Mouse (Mus musculus) embryonic facial prominence, embryonic 15.5 days (tissue): ENCODE measurements around the gene Sypl. TPM values are rescaled to one million over a fixed set of nuclear protein-coding genes. Genes with fewer than 3 reads are reported as not detected.
A peak's percentile ranks its signal among the peaks of the same experiment; 100 is the strongest.

Experiments
- ATAC-seq: fragments of 200-750 bp; cut with Nextera tagmentation; 2 replicates; pipeline ENCODE4 v1.8.0; 2017; ENCODE audit warnings: low read depth, moderate TSS enrichment; ENCODE audit not compliant: insufficient number of reproducible peaks, low FRiP score, low TSS enrichment
- H3K27ac ChIP-seq: fragments of 300-500 bp; sonication (generic); replicated peaks from 2 replicates; pipeline ENCODE4 v1.5.1; 2015; ENCODE audit warnings: mild to moderate bottlenecking, inconsistent platforms
- H3K27me3 ChIP-seq: fragments of 300-500 bp; sonication (generic); 2 replicates; pipeline ENCODE4 v1.6.1; 2015; ENCODE audit warnings: inconsistent platforms
- H3K36me3 ChIP-seq: fragments of 300-500 bp; sonication (generic); 2 replicates; pipeline ENCODE4 v1.6.1; 2015; ENCODE audit warnings: mild to moderate bottlenecking, inconsistent platforms
- H3K4me1 ChIP-seq: fragments of 300-500 bp; sonication (generic); 2 replicates; pipeline ENCODE4 v1.6.1; 2015; ENCODE audit warnings: inconsistent platforms
- H3K4me2 ChIP-seq: fragments of 300-500 bp; sonication (generic); replicated peaks from 2 replicates; pipeline ENCODE4 v1.6.1; 2015; ENCODE audit warnings: mild to moderate bottlenecking, inconsistent platforms
- H3K4me3 ChIP-seq: fragments of 300-500 bp; sonication (generic); replicated peaks from 2 replicates; pipeline ENCODE4 v1.5.1; 2015; ENCODE audit warnings: mild to moderate bottlenecking, inconsistent platforms
- H3K9ac ChIP-seq: fragments of 300-500 bp; sonication (generic); 2 replicates; pipeline ENCODE4 v1.6.1; 2015; ENCODE audit warnings: inconsistent platforms
- H3K9me3 ChIP-seq: fragments of 300-500 bp; sonication (generic); replicated peaks from 2 replicates; pipeline ENCODE4 v1.6.1; 2016; ENCODE audit warnings: inconsistent platforms
- WGBS: fragments of 180-500 bp; shearing (Covaris S2); methylation state at CpG from one replicate; pipeline ENCODE4 v1.1.7; 2015; 5-methylcytosine and 5-hydroxymethylcytosine counted together
- polyA plus RNA-seq: library from polyadenylated mRNA; unstranded; fragments of >200 nt; fragmentation: Nextera tagmentation; extraction: Ambion mirVana; gene quantifications from 2 replicates; pipeline ENCODE4 v1.2.1, GENCODE M21; 2015

The Sypl gene
- polyA plus RNA-seq = 103 and 106 TPM in 2 replicates

DNA sequence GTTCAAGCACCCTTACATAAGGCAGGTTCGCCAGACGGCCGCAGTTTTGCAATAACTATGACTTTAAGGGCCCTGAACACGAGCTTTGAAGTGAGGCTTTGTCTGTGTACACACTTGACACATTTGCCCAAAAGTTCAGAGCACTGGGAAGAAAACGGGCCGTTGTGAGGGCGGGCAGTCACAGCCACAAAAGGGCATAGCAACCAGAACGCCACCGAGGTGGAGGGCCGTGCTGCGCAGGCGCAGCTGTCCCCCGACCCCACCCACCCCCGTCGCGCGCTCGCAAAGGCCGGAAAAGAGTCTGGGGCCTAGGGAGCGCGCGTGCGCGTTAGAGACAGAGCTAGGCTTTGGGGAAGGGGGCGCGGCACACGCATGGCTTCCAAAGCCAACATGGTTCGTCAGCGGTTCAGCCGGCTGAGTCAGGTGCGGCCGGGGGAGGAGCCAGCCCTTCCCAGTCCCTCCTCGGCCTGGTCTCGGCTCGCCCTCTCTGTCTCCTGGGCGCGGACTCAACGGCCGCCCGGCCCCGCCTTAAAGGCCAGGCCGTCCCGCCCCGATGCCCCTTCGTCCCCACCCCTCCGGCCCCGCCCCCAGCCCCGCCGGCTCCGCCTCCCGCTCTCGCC, at the start of gene Sypl:
Gene Sypl (plus strand): TSS at position 296 of the 620 bp plus-strand sequence.
- peak within 1 kb of the TSS; percentile 86 for H3K4me3 ChIP-seq
- H3K9me3 ChIP-seq = no peaks in the 10 kb centered on the region
- H3K36me3 ChIP-seq = no peaks in the 10 kb centered on the region
- peak within 1 kb of the TSS; percentile 99 for H3K27ac ChIP-seq
- WGBS = under 1% methylated on average over 51 of the region's 52 CpGs
- peak within 1 kb of the TSS; percentile 83 for H3K9ac ChIP-seq
- peak within 1 kb of the TSS; percentile 69 for H3K4me2 ChIP-seq
- no peaks in the 10 kb centered on the region for H3K27me3 ChIP-seq
- peak; percentile 99 for ATAC-seq
- peaks cover 13% of the 10 kb centered on the region for H3K4me1 ChIP-seq

DNA sequence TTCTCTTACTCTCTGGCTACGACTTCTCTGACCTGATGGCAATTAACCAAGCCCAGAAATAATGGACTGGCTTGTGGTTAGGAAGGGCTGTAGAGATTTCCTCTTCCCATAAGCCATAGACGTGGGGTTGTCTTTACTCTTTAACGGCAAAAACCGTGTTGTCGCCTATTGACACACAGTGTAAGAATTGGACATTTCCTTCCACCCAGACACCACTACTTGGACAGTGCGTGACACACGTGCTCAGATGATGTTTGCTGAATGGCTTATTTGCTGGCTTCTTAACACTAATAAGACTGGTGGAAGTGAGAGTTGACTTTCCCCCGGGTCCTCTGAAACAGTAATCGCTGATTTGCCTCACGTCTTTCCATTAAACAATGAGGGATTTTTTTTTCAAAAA, 44.0 kb upstream of the Sypl start:
- Histone ChIP-seq H3K27me3 (0 out of 2 replicates have a peak, but pooled peaks cover 5% of the 10 kb centered on the region), H3K4me2 (no peak overlapping the region), H3K36me3 (no peaks in the 10 kb centered on the region), H3K4me3 (no peak overlapping the region), H3K4me1 (peaks cover 7% of the 10 kb centered on the region; the same call in 1 of the 2 replicates), H3K9me3 (no peaks in the 10 kb centered on the region), H3K9ac (no peak overlapping the region), H3K27ac (no peak overlapping the region)
- no peak for ATAC-seq
- 55% methylated on average over 10 of the region's 10 CpGs for WGBS

DNA sequence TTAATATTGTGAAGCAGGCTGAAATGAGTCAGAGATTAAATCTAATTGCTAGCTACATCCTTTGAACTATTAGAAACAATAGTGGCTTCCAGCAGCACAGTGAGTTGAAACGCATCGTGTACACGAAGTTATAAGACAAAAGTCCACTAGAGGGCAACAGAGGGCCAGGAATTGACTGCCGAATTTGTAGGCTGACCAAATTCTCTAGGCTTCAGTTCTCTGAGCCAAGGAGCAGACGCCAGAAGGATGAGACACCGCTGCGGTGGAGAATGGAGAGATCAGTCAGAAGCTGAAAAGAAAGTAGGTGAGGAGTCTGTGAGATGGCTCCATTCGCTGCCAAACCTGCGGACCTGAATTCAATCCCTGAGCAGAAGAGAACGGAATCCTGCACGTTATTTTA, 43.6 kb upstream of the Sypl start:
- H3K4me3 ChIP-seq = peak overlapping the region; percentile 25

DNA sequence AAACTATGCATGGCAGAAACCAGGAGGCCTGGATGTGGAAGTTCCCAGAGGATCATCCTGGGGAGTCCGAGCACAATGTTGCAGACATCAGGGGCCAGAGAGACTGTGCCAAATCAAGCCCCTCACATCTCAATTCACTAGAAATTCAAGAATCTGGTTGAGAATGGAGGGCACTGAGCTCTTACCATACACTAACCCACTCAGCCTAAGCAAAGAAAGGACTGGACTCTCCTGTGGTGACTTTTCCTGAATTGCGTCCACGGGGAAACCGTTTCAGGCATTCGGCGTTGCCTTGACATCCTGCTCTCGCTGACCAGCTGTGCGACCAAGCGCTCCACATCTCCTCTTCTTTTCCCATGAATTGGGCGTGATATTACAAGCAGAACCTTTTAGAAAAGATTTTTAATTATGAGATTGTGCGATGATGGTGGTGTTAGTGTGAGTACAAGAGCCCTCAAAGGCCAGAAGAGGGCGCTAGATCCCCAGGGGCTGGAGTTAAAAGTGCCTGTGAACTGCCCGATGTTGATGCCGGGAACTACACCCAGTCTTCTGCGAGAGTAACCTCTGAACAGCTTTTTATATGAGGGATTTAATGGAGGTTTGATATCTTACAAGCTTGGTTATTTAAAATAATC, 43.0 kb upstream of the Sypl start:
- Histone ChIP-seq H3K9ac (no peak overlapping the region), H3K4me2 (peak overlapping the region; percentile 46), H3K36me3 (no peaks in the 10 kb centered on the region), H3K4me1 (peaks cover 7% of the 10 kb centered on the region; the same call in 1 of the 2 replicates), H3K4me3 (peak overlapping the region; percentile 25), H3K27ac (no peak overlapping the region), H3K9me3 (no peaks in the 10 kb centered on the region), H3K27me3 (0 out of 2 replicates have a peak, but pooled peaks cover 5% of the 10 kb centered on the region)
- no peak for ATAC-seq
- 38% methylated on average over 15 of the region's 15 CpGs for WGBS

More for the DNA sequence above, 43.6 kb upstream of the Sypl start:
- 11% methylated on average over 11 of the region's 11 CpGs for WGBS
- H3K27ac ChIP-seq = no peak overlapping the region
- H3K4me1 ChIP-seq = peaks cover 7% of the 10 kb centered on the region; the same call in 1 of the 2 replicates
- H3K36me3 ChIP-seq = no peaks in the 10 kb centered on the region
- H3K27me3 ChIP-seq = 0 out of 2 replicates have a peak, but pooled peaks cover 5% of the 10 kb centered on the region
- H3K9ac ChIP-seq = no peak overlapping the region
- ATAC-seq = no peak
- H3K4me2 ChIP-seq = peak overlapping the region; percentile 46
- no peaks in the 10 kb centered on the region for H3K9me3 ChIP-seq

DNA sequence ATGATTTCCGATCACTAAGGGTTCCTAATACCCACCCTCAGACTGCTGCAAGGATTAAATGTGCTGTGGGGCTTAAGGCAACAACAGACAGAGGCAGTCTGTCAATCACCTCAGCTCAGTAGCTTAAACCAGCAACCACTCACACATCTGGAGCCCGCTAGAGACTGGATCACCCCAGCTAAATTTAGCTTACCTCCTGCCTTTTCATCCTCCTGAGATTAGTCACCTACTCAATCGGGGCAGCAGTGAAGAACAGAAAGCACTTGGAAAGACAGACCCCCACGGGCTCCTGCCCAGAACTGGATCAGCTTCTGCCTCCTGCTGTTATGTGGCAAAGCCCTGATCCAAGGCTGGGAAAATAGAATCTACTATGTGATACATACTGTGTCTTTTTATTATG, 42.1 kb upstream of the Sypl start:
- WGBS = 28% methylated on average over 4 of the region's 4 CpGs
- Histone ChIP-seq H3K4me1 (peaks cover 7% of the 10 kb centered on the region; the same call in 1 of the 2 replicates), H3K36me3 (no peaks in the 10 kb centered on the region), H3K4me2 (no peak overlapping the region), H3K9me3 (no peaks in the 10 kb centered on the region), H3K9ac (no peak overlapping the region), H3K4me3 (no peak overlapping the region), H3K27ac (no peak overlapping the region), H3K27me3 (0 out of 2 replicates have a peak, but pooled peaks cover 5% of the 10 kb centered on the region)
- no peak for ATAC-seq

DNA sequence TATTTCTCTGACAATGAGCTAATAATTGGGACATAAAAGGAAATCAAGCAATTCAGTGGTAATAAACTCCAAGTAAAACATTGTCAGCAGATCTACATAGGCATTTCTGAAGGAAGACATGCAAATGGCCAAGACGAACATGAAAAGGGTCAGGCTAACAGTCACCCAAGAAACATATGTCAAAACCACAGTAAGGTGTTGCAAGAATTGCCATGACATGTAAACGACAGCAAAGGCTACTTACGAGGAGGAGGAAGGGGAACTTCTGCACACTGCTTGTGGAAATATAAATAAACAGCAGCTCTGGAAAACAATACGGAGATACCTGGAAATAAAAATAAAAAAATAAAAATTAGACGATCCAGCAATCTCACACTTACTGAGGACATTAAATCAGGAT, 40.9 kb upstream of the Sypl start:
- Histone ChIP-seq H3K9me3 (no peaks in the 10 kb centered on the region), H3K4me1 (peaks cover 7% of the 10 kb centered on the region; the same call in 1 of the 2 replicates), H3K9ac (no peak overlapping the region), H3K4me2 (no peak overlapping the region), H3K4me3 (no peak overlapping the region), H3K36me3 (no peaks in the 10 kb centered on the region), H3K27ac (no peak overlapping the region), H3K27me3 (0 out of 2 replicates have a peak, but pooled peaks cover 5% of the 10 kb centered on the region)
- ATAC-seq = no peak
- 73% methylated on average over 5 of the region's 5 CpGs for WGBS

DNA sequence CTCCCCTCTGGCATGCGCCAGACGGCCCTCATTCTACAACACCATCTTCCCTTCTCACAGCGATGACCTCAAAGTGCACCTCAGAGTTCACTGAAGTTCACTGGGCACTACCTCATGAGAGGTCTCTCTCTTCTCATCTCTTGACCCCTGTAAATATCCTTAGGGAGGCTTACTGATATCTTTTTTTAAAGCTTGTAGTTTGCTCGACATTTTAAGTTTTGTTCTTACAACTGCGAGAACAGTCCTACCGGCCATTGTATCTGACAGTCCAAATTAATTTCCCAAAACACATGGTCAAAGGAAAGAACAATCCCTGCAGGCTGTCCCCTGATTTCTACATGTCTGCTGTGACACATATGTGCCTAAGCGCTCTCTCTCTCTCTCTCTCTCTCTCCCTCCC, 35.0 kb upstream of the Sypl start:
- ATAC-seq = no peak
- Histone ChIP-seq H3K27ac (no peak overlapping the region), H3K9me3 (no peaks in the 10 kb centered on the region), H3K4me2 (no peak overlapping the region), H3K4me1 (no peaks in the 10 kb centered on the region), H3K4me3 (no peak overlapping the region), H3K9ac (no peak overlapping the region), H3K36me3 (no peaks in the 10 kb centered on the region), H3K27me3 (no peaks in the 10 kb centered on the region)
- 64% methylated on average over 7 of the region's 7 CpGs for WGBS

DNA sequence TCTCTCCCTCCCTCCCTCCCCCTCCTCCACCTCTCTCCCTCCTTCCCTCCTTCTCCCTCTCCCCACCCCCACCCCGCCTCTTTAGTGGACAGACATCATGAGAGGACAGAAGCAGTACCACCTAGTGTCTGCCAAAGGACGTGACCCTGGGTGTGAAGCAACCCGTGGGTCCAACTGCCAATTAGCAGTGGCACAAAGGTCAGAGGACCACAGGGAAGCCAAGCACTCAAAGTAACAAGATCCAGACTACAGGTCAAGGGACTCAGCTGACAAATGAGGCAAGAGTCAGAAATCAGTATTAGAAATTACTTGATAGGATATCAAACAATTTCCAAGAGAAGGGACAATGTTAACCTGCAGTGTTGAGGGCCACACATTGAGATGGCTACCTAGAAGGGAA, 34.6 kb upstream of the Sypl start:
- Histone ChIP-seq H3K9ac (no peak overlapping the region), H3K9me3 (no peaks in the 10 kb centered on the region), H3K27ac (no peak overlapping the region), H3K36me3 (no peaks in the 10 kb centered on the region), H3K4me3 (no peak overlapping the region), H3K4me1 (no peaks in the 10 kb centered on the region), H3K4me2 (no peak overlapping the region), H3K27me3 (no peaks in the 10 kb centered on the region)
- 47% methylated on average over 3 of the region's 3 CpGs for WGBS
- ATAC-seq = no peak

DNA sequence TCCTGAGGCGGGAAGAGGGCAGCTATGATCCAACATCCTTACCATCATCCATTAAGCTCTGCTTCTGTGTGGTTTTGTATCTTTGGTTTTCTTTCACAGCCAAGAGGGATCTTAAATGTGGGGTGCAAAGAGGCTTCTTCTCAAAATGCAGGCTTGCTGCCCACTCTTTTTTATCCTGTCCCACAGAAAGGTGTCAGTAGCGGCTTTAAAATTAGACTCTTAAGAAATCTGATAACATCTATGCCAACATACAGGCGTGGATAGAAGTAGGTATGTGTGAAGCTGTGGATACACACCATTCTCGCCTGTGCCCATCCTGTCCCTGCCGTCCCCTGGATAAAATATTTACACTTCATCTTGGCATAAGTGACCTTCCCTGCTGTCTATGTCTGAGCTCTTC, 34.2 kb upstream of the Sypl start:
- Histone ChIP-seq H3K4me3 (no peak overlapping the region), H3K9ac (no peak overlapping the region)
- WGBS = 80% methylated on average over 5 of the region's 5 CpGs

DNA sequence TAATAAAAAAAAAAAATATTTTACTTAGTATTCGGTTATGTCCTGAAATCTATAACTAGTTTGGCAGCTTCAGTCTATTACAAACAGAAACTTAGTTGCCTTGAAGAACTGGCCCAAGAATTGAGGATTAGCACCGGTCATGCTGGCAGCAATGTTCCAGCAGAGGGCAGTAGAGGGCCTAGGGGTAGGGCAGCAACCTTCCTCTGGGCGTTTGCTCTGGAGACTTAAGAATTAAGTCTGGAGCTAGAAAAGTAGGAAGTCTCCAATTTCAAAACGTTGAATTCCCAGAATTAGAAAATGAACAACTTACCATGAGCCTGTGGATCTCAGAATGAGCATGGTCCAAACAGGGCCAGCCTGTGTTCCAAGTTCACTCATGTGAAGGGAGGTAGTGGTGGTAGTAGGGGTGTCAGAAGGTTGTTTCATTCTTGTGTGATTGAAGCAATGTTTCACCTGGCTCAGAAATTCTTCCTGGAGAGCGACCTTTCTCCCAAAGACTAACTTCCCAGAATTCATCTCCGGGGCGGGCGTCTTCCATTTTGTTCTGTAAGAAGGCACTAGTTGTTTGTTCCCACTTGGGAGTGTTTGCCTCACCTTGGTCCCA, 33.4 kb upstream of the Sypl start:
- 60% methylated on average over 8 of the region's 8 CpGs for WGBS
- Histone ChIP-seq H3K4me3 (no peak overlapping the region), H3K36me3 (no peaks in the 10 kb centered on the region), H3K4me1 (0 out of 2 replicates have a peak, but pooled peaks cover under 1% of the 10 kb centered on the region), H3K27ac (no peak overlapping the region), H3K27me3 (no peaks in the 10 kb centered on the region), H3K9me3 (no peaks in the 10 kb centered on the region), H3K4me2 (no peak overlapping the region), H3K9ac (no peak overlapping the region)
- ATAC-seq = no peak

More for the DNA sequence above, 34.2 kb upstream of the Sypl start:
- H3K4me2 ChIP-seq = no peak overlapping the region
- no peaks in the 10 kb centered on the region for H3K9me3 ChIP-seq
- H3K27ac ChIP-seq = no peak overlapping the region
- ATAC-seq = no peak
- H3K36me3 ChIP-seq = no peaks in the 10 kb centered on the region
- no peaks in the 10 kb centered on the region for H3K27me3 ChIP-seq
- H3K4me1 ChIP-seq = no peaks in the 10 kb centered on the region

DNA sequence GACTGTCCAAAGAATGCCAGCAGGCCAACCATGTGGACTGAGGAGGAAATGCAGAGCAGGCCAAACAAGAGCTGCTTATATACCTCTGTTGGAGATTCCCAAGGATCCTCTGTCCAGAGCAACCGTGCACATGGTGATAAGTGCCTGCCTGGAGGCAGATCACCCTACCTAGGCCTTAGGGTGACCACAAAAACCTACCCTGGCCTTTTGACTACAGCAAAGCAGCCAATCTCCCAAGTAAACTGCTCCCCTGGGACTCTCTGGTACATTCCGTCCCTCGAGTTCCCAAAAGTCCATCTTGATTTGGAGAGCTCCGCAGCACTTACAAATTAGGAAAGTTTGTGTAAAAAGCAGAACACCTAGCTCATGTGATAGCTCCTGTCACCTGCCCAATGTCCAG, 32.6 kb upstream of the Sypl start:
- Histone ChIP-seq H3K27me3 (no peaks in the 10 kb centered on the region), H3K4me2 (no peak overlapping the region), H3K9me3 (no peaks in the 10 kb centered on the region), H3K9ac (no peak overlapping the region), H3K4me1 (peaks cover 8% of the 10 kb centered on the region), H3K36me3 (no peaks in the 10 kb centered on the region), H3K4me3 (no peak overlapping the region), H3K27ac (no peak overlapping the region)
- no peak for ATAC-seq
- WGBS = 76% methylated on average over 4 of the region's 4 CpGs
